Mouse (Mus musculus) stomach, embryonic 16.5 days (tissue): ENCODE data around the gene Ldb2. TPM values are rescaled to one million over a fixed set of nuclear protein-coding genes. Genes with fewer than 3 reads are reported as not detected.

Experiments used
- ATAC-seq: fragments of 200-750 bp; cut with Nextera tagmentation; 2 replicates; pipeline ENCODE4 v1.8.0; 2017; ENCODE audit warnings: moderate number of reproducible peaks, moderate TSS enrichment; ENCODE audit not compliant: insufficient read depth, low FRiP score
- H3K27ac ChIP-seq: fragments of 300-500 bp; sonication (generic); 2 replicates; pipeline ENCODE4 v1.5.1; 2014; ENCODE audit warnings: low read length
- H3K27me3 ChIP-seq: fragments of 300-500 bp; sonication (generic); 2 replicates; pipeline ENCODE4 v1.6.1; 2014; ENCODE audit warnings: low read length, control low read depth, mixed read lengths; ENCODE audit not compliant: control insufficient read depth, insufficient read depth
- H3K36me3 ChIP-seq: fragments of 300-500 bp; sonication (generic); 2 replicates; pipeline ENCODE4 v1.6.1; 2014; ENCODE audit warnings: low read length; ENCODE audit not compliant: control insufficient read depth, insufficient read depth
- H3K4me1 ChIP-seq: fragments of 300-500 bp; sonication (generic); 2 replicates; pipeline ENCODE4 v1.6.1; 2014; ENCODE audit warnings: low read length, control low read depth, mixed read lengths; ENCODE audit not compliant: control insufficient read depth, insufficient read depth
- H3K4me2 ChIP-seq: fragments of 300-500 bp; sonication (generic); 2 replicates; pipeline ENCODE4 v1.6.1; 2014; ENCODE audit warnings: low read depth, low read length, mixed read lengths
- H3K4me3 ChIP-seq: fragments of 300-500 bp; sonication (generic); replicated peaks from 2 replicates; pipeline ENCODE4 v1.5.1; 2014; ENCODE audit warnings: mild to moderate bottlenecking, low read length
- H3K9ac ChIP-seq: fragments of 300-500 bp; sonication (generic); 2 replicates; pipeline ENCODE4 v1.6.1; 2014; ENCODE audit warnings: low read length
- H3K9me3 ChIP-seq: fragments of 300-500 bp; sonication (generic); replicated peaks from 2 replicates; pipeline ENCODE4 v1.6.1; 2016; ENCODE audit warnings: low read length, control low read depth; ENCODE audit not compliant: control insufficient read depth
- WGBS: fragments of 180-500 bp; shearing (Covaris S2); extraction: QIAGEN DNeasy Blood & Tissue Kit; methylation state at CpG from one replicate; pipeline ENCODE4 v1.1.7; 2014; 5-methylcytosine and 5-hydroxymethylcytosine counted together
- polyA plus RNA-seq: library from polyadenylated mRNA; unstranded; fragments of >200 nt; fragmentation: Nextera tagmentation; extraction: Ambion mirVana; gene quantifications from 2 replicates; pipeline ENCODE4 v1.2.1, GENCODE M21; 2015

Gene Ldb2
- polyA plus RNA-seq, 1 experiment from 2014 or later = 38.5 TPM

- WGBS = 73% methylated on average over 4 of the region's 4 CpGs
- ATAC-seq = no peak
- Histone ChIP-seq H3K9me3 (no peaks in the 10 kb centered on the region), H3K9ac (no peak overlapping the region), H3K27me3 (no peaks in the 10 kb centered on the region), H3K4me1 (peaks cover 1% of the 10 kb centered on the region; the same call in 1 of the 2 replicates), H3K27ac (no peak overlapping the region), H3K36me3 (no peaks in the 10 kb centered on the region), H3K4me2 (no peak overlapping the region), H3K4me3 (no peak overlapping the region)
Observed at GRCm38 (mm10) chr5:44779340-44779739, 20.1 kb downstream of the Ldb2 start.

- ATAC-seq = no peak
- H3K4me1 ChIP-seq = 0 out of 2 replicates have a peak, but pooled peaks cover 12% of the 10 kb centered on the region
- no peaks in the 10 kb centered on the region for H3K36me3 ChIP-seq
- H3K4me3 ChIP-seq = no peak overlapping the region
- H3K9ac ChIP-seq = no peak overlapping the region
- 85% methylated on average over 8 of the region's 8 CpGs for WGBS
- no peaks in the 10 kb centered on the region for H3K27me3 ChIP-seq
- no peak overlapping the region; the same call in 1 of the 2 replicates for H3K27ac ChIP-seq
- no peaks in the 10 kb centered on the region for H3K9me3 ChIP-seq
- no peak overlapping the region for H3K4me2 ChIP-seq
Observed at GRCm38 (mm10) chr5:44768472-44768871, 31.0 kb downstream of the Ldb2 start.

- no peaks in the 10 kb centered on the region for H3K27me3 ChIP-seq
- no peak overlapping the region for H3K9ac ChIP-seq
- peak; percentile 85 for ATAC-seq
- peak overlapping the region; percentile 44 for H3K27ac ChIP-seq
- H3K9me3 ChIP-seq = no peaks in the 10 kb centered on the region
- 0 out of 2 replicates have a peak, but pooled peaks cover 12% of the 10 kb centered on the region for H3K4me1 ChIP-seq
- 71% methylated on average over 7 of the region's 7 CpGs for WGBS
- H3K4me3 ChIP-seq = no peak overlapping the region
- H3K4me2 ChIP-seq = no peak overlapping the region
- H3K36me3 ChIP-seq = no peaks in the 10 kb centered on the region
Observed at GRCm38 (mm10) chr5:44764911-44765310, 34.6 kb downstream of the Ldb2 start.

- H3K36me3 ChIP-seq = no peaks in the 10 kb centered on the region
- no peak overlapping the region for H3K4me3 ChIP-seq
- H3K27me3 ChIP-seq = no peaks in the 10 kb centered on the region
- no peak overlapping the region for H3K4me2 ChIP-seq
- 59% methylated on average over 4 of the region's 4 CpGs for WGBS
- ATAC-seq = peak; percentile 56; the same call in 1 of the 2 replicates
- no peaks in the 10 kb centered on the region for H3K4me1 ChIP-seq
- H3K9me3 ChIP-seq = no peaks in the 10 kb centered on the region
- H3K9ac ChIP-seq = no peak overlapping the region
- no peak overlapping the region for H3K27ac ChIP-seq
Observed at GRCm38 (mm10) chr5:44759178-44759577, 40.3 kb downstream of the Ldb2 start.

- H3K27me3 ChIP-seq = no peaks in the 10 kb centered on the region
- H3K9ac ChIP-seq = no peak overlapping the region
- H3K4me2 ChIP-seq = no peak overlapping the region
- ATAC-seq = no peak
- H3K27ac ChIP-seq = no peak overlapping the region
- no peak overlapping the region for H3K4me3 ChIP-seq
- no peaks in the 10 kb centered on the region for H3K36me3 ChIP-seq
- H3K9me3 ChIP-seq = no peaks in the 10 kb centered on the region
- H3K4me1 ChIP-seq = no peaks in the 10 kb centered on the region
- whole genome bisulfite sequencing = 74% methylated on average over 1 of the region's 1 CpGs
Observed at GRCm38 (mm10) chr5:44754156-44754910, 45.1 kb downstream of the Ldb2 start.

GRCm38 (mm10) chr5:44745706-44746105 is 53.8 kb downstream of the Ldb2 start:
- Histone ChIP-seq H3K4me3 (no peak overlapping the region), H3K9me3 (no peaks in the 10 kb centered on the region), H3K27ac (no peak overlapping the region), H3K4me1 (no peaks in the 10 kb centered on the region), H3K9ac (no peak overlapping the region), H3K36me3 (no peaks in the 10 kb centered on the region), H3K4me2 (no peak overlapping the region), H3K27me3 (no peaks in the 10 kb centered on the region)
- 88% methylated on average over 1 of the region's 1 CpGs for WGBS
- no peak for ATAC-seq

GRCm38 (mm10) chr5:44736366-44736765 is 63.1 kb downstream of the Ldb2 start:
- Histone ChIP-seq H3K27me3 (no peaks in the 10 kb centered on the region), H3K27ac (no peak overlapping the region), H3K36me3 (no peaks in the 10 kb centered on the region), H3K4me2 (no peak overlapping the region), H3K9ac (no peak overlapping the region), H3K4me1 (no peaks in the 10 kb centered on the region), H3K9me3 (no peaks in the 10 kb centered on the region), H3K4me3 (no peak overlapping the region)
- no peak for ATAC-seq
- WGBS = 73% methylated on average over 3 of the region's 3 CpGs

- no peak for ATAC-seq
- Histone ChIP-seq H3K27ac (no peak overlapping the region), H3K9me3 (no peaks in the 10 kb centered on the region), H3K9ac (no peak overlapping the region), H3K4me3 (no peak overlapping the region), H3K27me3 (no peaks in the 10 kb centered on the region), H3K36me3 (no peaks in the 10 kb centered on the region), H3K4me1 (no peaks in the 10 kb centered on the region), H3K4me2 (no peak overlapping the region)
- 88% methylated on average over 3 of the region's 3 CpGs for WGBS
Observed at GRCm38 (mm10) chr5:44734131-44734723, 65.3 kb downstream of the Ldb2 start.

GRCm38 (mm10) chr5:44729646-44730310 is 69.7 kb downstream of the Ldb2 start:
- no peak for ATAC-seq
- Histone ChIP-seq H3K27me3 (no peaks in the 10 kb centered on the region), H3K9ac (no peak overlapping the region), H3K4me3 (no peak overlapping the region), H3K36me3 (no peaks in the 10 kb centered on the region), H3K9me3 (no peaks in the 10 kb centered on the region), H3K4me1 (0 out of 2 replicates have a peak, but pooled peaks cover 3% of the 10 kb centered on the region), H3K27ac (no peak overlapping the region), H3K4me2 (no peak overlapping the region)
- WGBS = 60% methylated on average over 8 of the region's 8 CpGs
